Mouse (Mus musculus): ENCODE measurements around the gene Uchl4.

DNA sequence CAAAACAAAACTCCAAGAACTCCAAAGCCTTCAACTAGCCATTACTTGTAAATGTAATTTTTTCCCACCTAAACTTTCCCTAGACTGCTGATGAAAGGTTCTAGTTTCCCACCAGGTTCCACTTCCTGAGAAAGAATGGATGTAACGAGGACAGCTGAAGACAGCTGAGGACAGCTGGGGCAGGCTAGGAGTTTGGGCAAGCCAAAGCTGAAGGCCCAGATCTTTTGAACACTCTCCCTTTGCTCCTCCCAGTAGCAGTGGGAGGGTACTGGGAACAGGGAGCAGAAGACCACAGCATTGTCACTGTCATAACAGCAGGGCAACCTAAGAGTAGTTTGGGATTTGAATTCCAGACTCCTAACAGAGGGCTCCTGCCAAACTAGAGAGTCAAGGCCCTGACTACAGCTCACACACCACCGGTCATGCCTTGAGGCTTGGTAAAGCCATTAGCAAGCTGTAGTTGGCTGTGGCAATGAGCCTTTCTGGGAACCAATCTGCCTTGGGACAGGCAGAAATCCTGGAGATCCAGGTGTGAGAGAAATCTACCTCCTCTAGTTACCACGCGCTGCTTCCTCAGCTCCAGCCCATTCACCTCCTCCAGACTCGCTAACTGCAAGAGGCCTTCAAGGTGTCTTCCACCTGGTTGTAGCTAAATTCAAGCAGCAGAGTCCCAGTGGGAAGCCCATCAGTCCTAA, 36.8 kb upstream of the Uchl4 start:
- TF ChIP-seq POLR2A (IDR thresholded peaks at IDR 0.05; ENCODE audit: borderline replicate concordance, insufficient read depth, low read length) = no peak
- TF ChIP-seq CTCF (IDR thresholded peaks at IDR 0.05; ENCODE audit: borderline replicate concordance, insufficient read depth, low read depth, low read length) = no peak
